Mouse (Mus musculus): ENCODE measurements around the gene Sla2.
"Not testable (repeated sequence)": the region's sequence is repeated elsewhere in the genome, so short reads cannot be mapped to it uniquely, and the experiment has no call there.

The Sla2 gene

GRCm38 (mm10) chr2:156901344-156901743, 14.4 kb upstream of the Sla2 start:
- no peak for DNase-seq

- peak; percentile 38 for DNase-seq
These were observed 12.2 kb upstream of the Sla2 start for GRCm38 (mm10) chr2:156899184-156899583.

GRCm38 (mm10) chr2:156898374-156898773, 11.4 kb upstream of the Sla2 start:
- DNase-seq: no peak

- DNase-seq: peak; percentile 67
These were observed 10.0 kb upstream of the Sla2 start for GRCm38 (mm10) chr2:156897034-156897433.

- no peak for DNase-seq
These were observed 9.5 kb upstream of the Sla2 start for GRCm38 (mm10) chr2:156896384-156896914.

GRCm38 (mm10) chr2:156894496-156895265, 7.7 kb upstream of the Sla2 start:
- no peak for DNase-seq

- DNase-seq: no peak
These were observed 5.8 kb upstream of the Sla2 start for GRCm38 (mm10) chr2:156892821-156893220.

- no peak for DNase-seq
These were observed 5.2 kb upstream of the Sla2 start for GRCm38 (mm10) chr2:156892240-156892639.

- no peak for DNase-seq
These were observed 1.5 kb upstream of the Sla2 start for GRCm38 (mm10) chr2:156888490-156888889.

- no peak for DNase-seq
These were observed 834 bp downstream of the Sla2 start for GRCm38 (mm10) chr2:156886084-156886631.

GRCm38 (mm10) chr2:156885666-156886065, 1.3 kb downstream of the Sla2 start:
- not testable (repeated sequence) for DNase-seq

- DNase-seq: no peak
These were observed 2.4 kb downstream of the Sla2 start for GRCm38 (mm10) chr2:156884396-156885211.

- DNase-seq: no peak
These were observed 4.5 kb downstream of the Sla2 start for GRCm38 (mm10) chr2:156882431-156883001.

GRCm38 (mm10) chr2:156879541-156879940, 7.5 kb downstream of the Sla2 start:
- no peak for DNase-seq

- DNase-seq: no peak
These were observed 9.3 kb downstream of the Sla2 start for GRCm38 (mm10) chr2:156877726-156878125.

GRCm38 (mm10) chr2:156874760-156875510, 12.1 kb downstream of the Sla2 start:
- DNase-seq: no peak

GRCm38 (mm10) chr2:156874047-156874759, 12.8 kb downstream of the Sla2 start:
- DNase-seq: no peak

GRCm38 (mm10) chr2:156873629-156874028, 13.4 kb downstream of the Sla2 start:
- DNase-seq: no peak

GRCm38 (mm10) chr2:156870519-156870918, 16.5 kb downstream of the Sla2 start:
- no peak for DNase-seq

GRCm38 (mm10) chr2:156869554-156869953, 17.4 kb downstream of the Sla2 start:
- DNase-seq: no peak

- DNase-seq: no peak
These were observed 18.0 kb downstream of the Sla2 start for GRCm38 (mm10) chr2:156868994-156869393.

GRCm38 (mm10) chr2:156864481-156864880, 22.5 kb downstream of the Sla2 start:
- no peak for DNase-seq
